Mouse (Mus musculus): ENCODE measurements around the gene Rasa4. TPM values are rescaled to one million over a fixed set of nuclear protein-coding genes. Genes with fewer than 3 reads are reported as not detected.
A peak's percentile ranks its signal among the peaks of the same experiment; 100 is the strongest.

Rasa4 gene
- total RNA-seq, 2 experiments from 2014 or later, result 32.3 to 34.8 TPM

Small RNA genes within 50 kb of the gene (microRNA-seq; reads per million reads assigned to microRNA genes)
- 24.2 reads per million, percentile 39 among the genes with 10 or more reads in this experiment for gene Mir7035

Other genes starting within 250 kb of the Rasa4 start
- 100 to 1,000 TPM; 239 to 482 TPM for gene Hspb1, start 196.0 kb upstream of the Rasa4 start, total RNA-seq (2021)
- 100 to 1,000 TPM; 288 to 326 TPM for gene Ywhag, start 149.3 kb upstream of the Rasa4 start, total RNA-seq (2021)
- under 1 TPM; 0.57 to 0.95 TPM for gene Ssc4d, start 109.4 kb upstream of the Rasa4 start, total RNA-seq (2021)
- gene Zp3, start 103.8 kb upstream of the Rasa4 start, total RNA-seq (2021), result not detected
- gene Dtx2, start 89.1 kb upstream of the Rasa4 start, total RNA-seq (2021), result 1 to 10 TPM; 7.4 to 7.6 TPM
- under 1 TPM in 1 of 2 experiments, not detected in 1; 0.07 TPM for gene Upk3b, start 45.4 kb upstream of the Rasa4 start, total RNA-seq (2021)
- gene Upk3bl, start 29.4 kb upstream of the Rasa4 start, total RNA-seq (2021), result not detected
- gene Polr2j, start 32.7 kb downstream of the Rasa4 start, total RNA-seq (2021), result 10 to 100 TPM; 65.1 to 72.1 TPM
- gene Lrwd1, start 52.2 kb downstream of the Rasa4 start, total RNA-seq (2021), result 1 to 10 TPM; 4.2 to 4.4 TPM
- 1 to 10 TPM; 3.8 to 4.9 TPM for gene Alkbh4, start 52.2 kb downstream of the Rasa4 start, total RNA-seq (2021)
- gene Orai2, start 86.8 kb downstream of the Rasa4 start, total RNA-seq (2021), result under 1 TPM; 0.55 to 0.64 TPM
- 10 to 100 TPM; 19.4 to 23.8 TPM for gene Prkrip1, start 115.0 kb downstream of the Rasa4 start, total RNA-seq (2021)
- gene Sh2b2, start 162.6 kb downstream of the Rasa4 start, total RNA-seq (2021), result 1 to 10 TPM; 2.4 to 2.5 TPM

All from gastrocnemius, adult 18-20 months (tissue).